Mouse (Mus musculus) bone marrow macrophage, adult 2 months (primary cell): ENCODE results near the gene Shc3.

Source experiments
- CTCF ChIP-seq: IDR thresholded peaks from 2 replicates; pipeline ENCODE4 v1.5.1; 2012; ENCODE audit warnings: low read depth, mild to moderate bottlenecking, low read length, moderate library complexity
- POLR2A ChIP-seq: IDR thresholded peaks from 2 replicates; pipeline ENCODE4 v1.6.1; 2012; ENCODE audit warnings: mild to moderate bottlenecking, low read depth, low read length, borderline replicate concordance

- TF ChIP-seq CTCF = no peak
- TF ChIP-seq POLR2A = no peak
These were observed 151.4 kb downstream of the Shc3 start for GRCm38 (mm10) chr13:51417796-51418195.
